Mouse (Mus musculus): ENCODE data around the gene Ch25h.

Gene Ch25h

DNA sequence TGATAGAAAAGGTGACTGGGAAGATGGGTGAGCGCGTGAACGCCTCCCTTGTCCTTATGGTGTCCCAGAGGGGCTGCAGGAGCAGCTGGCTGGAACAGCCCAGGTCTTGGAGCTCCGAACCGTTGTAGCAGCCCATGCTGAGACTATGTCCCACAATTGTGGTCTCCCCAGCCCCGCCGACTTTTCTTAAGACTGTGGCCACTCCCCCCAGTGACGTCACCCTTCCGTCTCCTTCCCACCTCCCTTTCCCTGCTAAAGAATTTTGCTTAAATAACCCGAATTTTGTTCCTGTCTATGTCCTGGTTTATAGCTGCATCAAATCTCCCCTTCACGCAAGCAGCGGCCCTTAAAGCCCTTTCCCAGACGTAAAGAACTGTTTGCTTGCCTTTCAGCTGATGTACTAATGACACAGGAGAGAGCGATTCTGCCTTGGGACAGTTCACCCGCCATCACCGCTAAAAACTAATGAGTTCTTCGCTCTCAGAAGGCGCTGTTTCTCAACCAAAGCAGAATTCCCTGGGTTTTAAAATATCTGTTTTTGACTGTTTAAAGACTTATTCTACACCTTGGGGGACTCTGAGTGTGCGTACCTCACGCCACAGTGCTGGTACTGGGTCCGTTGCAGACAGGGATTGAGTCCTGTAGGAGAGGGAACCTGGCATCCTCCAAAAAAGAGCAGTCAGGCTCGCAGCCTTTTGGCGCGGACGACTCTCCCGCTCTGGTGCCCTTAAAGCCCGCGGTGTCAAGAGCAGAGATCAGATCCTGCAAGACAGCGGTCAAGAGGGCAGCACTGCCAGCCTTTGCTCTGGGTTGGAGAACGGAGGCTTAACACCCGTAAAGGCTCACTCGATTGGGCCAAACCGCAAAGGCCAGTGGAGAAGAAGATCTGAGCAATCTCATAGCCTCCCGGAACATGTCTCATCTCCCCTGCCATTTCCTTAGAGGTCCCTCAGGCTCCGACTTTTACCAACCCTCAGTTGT, at the start of gene Ch25h:
Ch25h (minus strand) TSS at position 174 of the 981 bp plus-strand sequence.
- DNase-seq (ENCODE audit: low spot score): peak; percentile 21

DNA sequence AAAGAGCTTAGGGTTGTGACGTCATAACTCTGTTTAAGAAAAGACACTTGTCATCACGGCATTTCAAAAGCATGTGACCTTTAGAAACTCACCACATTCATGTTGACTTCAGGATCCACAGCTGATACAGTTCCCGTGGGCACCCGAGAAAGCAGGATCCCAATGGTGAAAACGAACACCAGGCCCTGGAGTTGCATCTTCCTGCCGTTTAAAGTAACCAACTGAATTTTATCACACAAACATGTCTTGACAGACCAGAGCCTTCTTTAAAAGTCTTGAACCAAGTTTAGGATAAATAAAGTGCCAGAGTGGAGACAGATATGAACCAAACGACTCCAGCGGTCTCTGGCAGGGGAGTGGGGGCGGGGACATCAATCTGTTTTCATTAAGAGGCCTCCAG, 49.7 kb upstream of the Ch25h start:
- DNase-seq (ENCODE audit: low spot score): no peak

DNA sequence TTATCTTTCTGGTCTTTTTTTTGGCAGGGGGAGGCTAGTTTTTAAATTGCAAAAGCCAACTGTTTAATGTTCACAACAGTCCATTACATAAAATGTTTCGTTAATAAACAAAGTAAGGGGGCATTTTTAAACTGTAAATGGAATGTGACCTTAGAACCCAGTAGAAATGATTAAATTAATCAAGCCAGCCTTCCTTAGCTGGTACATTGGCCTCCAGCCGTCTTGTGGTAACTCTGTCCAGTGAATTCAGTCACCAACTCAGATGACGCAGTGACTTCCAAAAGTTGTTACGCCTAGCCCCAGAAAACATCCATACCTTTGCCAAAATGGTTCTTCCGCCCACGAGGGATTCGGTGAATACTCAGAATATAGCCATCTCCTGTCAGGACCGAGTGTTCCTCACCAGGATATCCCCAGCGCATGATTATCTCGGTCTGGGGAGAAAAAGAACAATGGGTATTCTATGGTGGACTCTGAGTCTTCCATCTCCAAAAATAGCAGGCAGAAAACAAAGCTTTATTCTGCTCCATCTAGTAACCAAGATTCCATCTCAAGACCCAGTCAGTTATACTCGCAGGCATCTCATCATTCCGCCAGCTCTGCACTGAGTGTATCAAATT, 48.3 kb upstream of the Ch25h start:
- no peak for DNase-seq (ENCODE audit: low spot score)

DNA sequence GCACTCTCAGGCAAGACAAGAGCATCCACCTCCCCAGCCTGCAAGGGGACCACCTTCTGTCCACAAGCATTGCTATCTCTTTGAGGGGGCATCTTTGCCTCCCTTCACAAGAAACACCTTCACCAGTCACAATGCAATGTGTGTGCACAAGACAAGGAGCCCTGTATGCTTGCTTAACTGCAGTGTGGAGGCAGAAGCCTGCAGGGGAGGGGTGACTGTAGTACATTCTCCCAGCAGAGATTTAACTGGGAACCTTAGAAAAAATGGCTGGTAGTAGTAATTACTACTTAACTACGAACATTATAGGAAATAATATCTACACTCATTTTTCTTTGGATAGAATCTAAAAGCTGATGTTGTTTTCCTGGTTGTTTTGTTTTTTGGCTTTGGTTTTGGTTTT, 47.0 kb upstream of the Ch25h start:
- no peak for DNase-seq (ENCODE audit: low spot score)

DNA sequence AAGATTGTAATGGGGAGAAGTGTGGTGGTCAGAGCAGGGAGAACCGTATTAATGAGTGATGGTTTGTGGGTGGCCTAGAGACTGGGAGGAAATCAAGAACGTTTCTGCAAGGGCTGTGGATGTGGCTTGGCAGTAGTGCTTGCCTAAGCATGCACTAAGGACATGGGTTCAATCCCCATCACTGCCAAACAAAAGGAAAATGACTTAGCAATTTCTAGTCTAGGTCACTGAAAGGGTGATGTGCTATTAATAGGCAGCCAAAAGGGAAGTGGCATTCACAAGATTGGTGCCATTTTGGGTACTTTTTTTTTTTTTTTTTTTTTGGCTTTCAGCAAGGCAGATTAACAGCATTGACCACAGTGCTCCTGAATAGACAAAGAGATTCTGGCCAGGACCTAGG, 46.4 kb upstream of the Ch25h start:
- no peak for DNase-seq (ENCODE audit: low spot score)

DNA sequence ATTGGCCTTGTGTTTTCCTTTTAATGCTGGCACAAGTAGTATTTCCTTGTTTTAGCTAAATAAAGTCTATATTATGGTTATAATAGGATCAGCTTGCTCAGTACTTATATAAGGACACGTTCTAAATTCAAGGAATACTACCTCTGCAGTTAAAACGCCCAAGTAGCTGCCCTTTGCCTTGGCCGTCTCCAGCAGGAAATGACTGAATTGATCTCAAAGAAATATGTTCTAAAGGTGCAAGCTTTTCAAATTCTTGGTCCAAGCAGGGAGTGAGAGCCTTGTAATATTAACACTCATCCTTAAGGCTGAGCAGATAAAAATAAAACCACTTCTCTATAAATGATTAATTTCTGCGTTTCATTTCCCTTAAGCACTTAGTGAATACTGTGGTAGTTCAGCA, 45.1 kb upstream of the Ch25h start:
- no peak for DNase-seq (ENCODE audit: low spot score)

DNA sequence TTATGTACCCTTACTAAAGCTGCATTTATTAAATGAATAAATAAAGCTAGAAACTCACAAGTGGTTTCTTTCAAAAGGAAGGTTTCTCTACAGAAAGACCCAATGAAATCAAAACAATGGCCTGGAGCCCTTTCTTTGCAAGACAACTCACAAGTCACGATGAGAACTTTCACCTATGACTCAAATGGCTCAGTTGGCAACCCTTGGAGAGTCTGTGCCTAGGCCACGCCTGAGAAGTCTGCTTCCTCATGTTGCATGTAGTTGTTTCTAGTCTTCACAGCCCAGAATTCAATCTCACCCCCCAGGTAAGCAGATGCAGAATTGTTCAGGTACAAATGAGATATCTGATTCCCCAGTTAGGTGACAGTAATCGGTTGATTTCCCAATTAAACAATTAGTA, 44.7 kb upstream of the Ch25h start:
- no peak for DNase-seq (ENCODE audit: low spot score)

DNA sequence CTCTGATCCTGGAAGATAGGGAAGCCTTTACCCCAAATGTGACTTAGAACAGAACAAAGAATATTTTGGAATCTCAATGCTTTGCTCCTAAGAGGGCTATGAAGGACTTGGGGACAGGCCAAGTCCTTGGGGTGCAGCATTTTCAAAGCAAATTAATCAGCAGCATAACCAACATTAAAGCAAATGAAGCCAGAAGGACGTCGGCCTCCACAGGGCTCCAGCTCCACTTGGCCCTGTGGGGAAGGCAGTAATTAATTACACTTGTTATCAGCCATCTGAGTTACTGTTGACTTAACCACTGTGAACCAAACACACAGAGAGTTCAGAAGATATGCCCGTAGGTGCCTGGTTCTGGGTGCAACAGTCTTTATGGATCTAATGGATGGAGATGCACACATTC, 43.8 kb upstream of the Ch25h start:
- no peak for DNase-seq (ENCODE audit: low spot score)

DNA sequence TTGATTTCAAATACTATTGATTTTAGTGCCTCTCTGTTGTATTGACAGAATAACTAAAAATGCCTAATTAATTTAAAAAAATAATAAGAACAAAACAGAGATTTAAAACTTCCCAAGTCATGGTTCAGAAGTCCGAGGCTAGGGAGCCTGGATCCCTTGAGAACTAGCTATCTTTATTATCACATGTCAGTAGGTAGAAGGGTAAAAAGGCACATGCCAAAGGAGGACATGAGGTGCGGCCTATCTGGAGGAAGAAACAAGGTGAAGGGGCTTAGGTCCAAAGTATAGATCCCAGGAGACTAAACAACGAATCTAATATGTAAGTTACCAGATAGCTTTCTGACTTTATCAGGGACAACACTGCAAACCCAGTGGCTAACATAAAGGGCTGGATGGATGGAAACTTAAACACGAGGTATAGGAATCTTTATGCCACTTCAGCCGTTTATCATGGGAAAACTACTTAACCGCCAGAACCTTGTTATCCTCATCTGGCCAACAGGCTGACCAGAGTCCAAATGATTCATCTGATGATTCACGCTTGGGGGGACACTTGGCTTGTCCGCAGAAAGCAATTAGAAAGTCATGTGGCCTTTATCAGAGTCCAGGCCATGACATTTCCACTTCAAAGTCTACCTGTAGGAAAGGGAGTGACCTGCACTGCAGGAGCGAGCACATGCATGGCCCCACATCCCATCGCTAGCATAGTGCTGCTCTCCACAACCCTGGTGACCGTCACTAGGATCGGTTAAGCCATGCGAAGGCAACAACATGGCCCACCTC, 43.0 kb upstream of the Ch25h start:
- DNase-seq (ENCODE audit: low spot score): no peak

DNA sequence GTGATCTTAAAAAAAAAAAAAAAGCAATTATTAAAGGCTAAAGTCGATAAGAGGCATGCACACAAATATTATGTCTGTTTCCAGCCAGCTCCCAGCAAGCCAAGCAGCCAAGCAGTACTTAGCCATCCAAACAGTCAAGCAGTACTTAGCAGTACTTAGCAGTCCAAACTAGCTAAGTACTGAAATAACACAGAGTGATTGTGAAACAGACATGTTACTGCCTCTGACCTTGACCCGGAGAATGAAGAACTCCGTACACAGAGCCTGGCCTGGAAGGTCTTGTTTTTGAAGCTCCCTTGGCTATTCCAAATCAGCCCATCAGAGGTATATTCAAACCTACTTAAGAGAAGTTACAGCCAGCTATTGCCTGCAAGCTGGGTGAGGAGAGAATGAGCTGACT, 42.2 kb upstream of the Ch25h start:
- no peak for DNase-seq (ENCODE audit: low spot score)

DNA sequence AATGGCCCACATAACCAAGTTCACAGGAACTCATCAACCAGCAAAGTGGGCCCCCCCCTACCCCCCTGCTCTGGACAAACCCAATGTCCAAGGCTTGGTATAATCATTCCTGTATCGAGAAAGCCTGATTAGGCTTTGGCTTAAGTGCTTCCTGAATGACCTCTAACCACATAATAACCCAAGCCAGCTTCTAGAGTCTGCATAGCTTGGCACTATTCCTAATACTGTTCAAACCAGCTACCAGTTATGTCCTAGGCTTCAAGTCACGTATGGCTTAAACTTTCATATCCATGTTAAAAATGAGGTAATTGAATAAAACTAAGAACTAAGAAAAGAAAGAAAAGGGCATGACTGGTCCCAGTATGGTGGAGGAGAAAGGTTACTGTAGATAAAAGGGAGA, 41.4 kb upstream of the Ch25h start:
- no peak for DNase-seq (ENCODE audit: low spot score)

DNA sequence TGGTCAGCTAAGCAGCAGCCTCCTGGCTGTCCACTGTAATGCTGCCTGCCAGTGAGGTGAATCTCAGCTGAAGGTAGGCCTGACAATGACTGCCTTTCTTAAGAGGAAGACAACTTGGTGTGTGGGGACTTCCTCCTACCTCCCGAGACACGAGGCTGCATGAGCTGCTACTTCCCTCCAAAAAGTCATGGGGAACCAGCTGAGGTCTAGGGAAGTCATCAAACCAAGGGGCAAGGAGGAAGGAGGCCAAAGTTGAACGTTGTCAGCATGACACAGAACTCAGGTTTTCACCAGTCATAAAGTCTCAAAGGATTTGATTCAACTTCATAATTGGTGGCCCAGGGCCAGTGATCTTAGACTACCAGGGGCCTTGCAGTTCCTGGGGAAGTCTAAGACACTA, 40.7 kb upstream of the Ch25h start:
- DNase-seq (ENCODE audit: low spot score): no peak

DNA sequence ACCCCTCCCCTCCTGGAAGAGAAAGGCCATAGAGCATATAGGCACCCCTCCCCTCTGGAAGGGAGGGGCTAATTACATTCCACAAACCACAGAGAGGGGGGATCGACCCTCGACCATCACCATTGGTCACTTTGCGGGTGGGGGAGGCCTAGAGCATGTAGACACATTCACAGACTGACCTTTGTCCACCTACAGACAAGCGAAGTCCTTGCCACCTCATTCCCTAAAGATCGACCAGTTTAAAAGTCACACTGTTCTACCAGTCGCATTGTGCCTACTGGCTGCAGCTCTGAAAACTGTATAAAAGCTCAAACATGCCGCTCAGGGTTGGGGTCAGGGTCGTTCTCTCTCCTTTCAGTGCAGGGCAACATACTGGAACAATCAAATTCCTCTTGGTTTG, 36.6 kb upstream of the Ch25h start:
- DNase-seq (ENCODE audit: low spot score): no peak

DNA sequence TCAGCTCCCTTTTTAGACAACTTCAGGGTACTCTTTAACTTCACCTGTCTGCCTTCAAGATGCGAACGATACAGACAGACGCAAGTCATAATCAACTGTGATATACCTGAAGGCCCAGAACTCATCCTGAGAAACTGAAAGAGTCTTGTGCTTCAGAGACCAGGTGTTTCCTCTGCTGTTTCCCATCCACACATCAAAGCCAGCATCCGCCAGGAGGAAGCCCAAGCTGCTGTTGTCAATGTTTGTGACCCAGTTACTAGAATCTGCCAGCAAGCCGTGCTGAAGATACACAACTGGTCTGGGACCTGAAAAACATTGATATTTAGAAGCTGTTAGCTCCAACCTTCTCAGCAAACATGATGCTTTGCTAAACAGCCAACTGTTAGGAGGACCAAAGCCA, 35.8 kb upstream of the Ch25h start:
- DNase-seq (ENCODE audit: low spot score): no peak

DNA sequence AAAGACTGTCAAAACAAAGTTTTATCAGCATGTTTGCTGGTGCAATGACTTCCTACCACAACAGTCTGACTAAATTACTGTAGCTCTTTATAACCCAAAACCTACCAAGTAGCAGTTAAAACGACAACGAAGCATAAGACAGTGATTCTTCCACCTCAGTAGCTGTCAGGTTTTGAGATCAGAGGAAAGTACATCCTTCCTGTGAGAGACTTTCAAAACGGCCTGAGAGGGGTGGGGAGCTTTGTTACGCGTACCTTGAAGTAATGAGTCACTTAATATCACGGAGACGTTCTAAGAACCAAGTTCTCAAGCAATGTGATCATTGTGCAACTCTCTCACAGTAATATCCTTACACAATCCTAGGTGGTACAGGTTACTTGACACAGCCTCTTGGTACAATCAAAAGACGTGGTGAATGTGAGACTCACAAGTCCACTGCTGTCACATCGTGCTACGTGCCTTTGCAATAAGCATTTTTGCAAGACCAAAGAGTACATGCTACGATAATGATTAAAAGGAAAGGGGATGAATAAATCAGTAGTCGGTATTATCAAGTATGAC, 30.3 kb upstream of the Ch25h start:
- no peak for DNase-seq (ENCODE audit: low spot score)

DNA sequence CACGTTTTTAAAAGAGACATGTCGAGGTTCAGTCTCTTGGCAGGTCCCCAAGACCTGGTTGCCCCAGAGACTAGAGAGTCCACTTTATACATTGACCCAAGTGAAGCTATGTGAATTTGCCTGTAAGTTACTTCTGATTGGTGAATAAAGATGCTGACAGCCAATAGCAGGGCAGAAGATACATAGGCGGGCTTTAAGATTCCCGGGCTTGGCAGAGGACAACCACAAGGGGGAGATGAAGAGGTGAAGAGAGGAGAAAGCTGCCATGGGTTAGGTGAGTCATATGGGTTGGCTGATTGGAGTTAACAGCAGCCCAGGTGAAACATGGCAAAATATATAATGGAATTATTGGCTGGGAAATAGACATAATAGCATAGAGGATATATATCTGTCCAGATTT, 25.8 kb upstream of the Ch25h start:
- DNase-seq (ENCODE audit: low spot score): peak; percentile 55

DNA sequence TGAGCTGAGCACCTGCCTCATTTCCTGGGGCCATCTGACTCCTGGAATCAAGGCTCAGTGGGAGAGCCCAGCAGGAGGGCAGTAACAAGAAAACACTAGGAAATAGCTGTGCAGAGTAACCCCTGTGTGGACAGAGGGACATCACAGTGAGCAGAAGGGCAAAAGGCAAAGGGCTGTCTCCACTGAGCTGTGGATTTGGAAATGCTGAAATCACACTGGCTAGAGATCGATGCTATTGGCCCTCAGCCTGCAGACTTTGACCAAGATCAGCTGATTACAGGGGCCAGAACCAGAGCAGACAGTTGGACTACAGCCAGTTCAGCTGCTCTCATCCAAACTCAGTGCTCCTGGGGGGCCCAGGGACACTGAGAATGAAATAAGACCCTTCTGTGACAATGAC, 21.4 kb upstream of the Ch25h start:
- no peak for DNase-seq (ENCODE audit: low spot score)

DNA sequence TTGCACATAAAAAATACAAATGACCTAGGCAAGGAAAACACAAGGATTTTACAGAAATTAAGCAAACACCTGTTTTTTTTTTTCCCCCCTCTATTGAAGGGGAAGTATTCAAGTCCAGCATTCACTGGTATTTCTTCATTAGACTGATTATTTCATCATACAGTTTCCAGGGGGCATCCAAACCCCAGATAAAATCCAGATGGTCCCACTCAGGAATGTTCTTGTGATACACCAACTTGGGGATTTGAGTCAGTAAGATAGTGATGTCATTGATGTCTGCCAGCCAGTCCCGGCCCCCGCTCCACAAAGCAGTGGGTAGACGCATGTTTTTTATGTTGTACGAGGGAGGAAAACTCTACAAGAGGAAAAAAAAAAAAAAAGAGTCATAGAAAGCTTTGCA, 18.9 kb upstream of the Ch25h start:
- no peak for DNase-seq (ENCODE audit: low spot score)

DNA sequence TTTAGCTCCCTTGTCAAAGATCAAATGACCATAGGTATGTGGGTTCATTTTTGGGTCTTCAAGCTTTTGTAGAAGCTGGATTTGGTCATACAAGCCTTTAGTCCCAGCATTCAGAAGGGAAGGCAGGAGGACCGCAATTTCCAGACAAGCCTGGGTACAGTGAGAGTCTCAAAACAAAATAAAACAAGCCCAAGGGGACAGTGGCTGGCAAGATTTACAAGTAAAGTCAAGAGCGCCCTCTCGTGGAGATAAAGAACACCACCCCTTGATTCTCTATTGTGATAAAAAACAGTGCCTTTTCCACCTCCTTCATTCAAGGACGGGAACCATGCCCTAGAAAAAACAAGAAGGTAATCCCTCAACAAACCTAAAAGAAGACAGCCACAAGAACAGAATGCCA, 8.6 kb upstream of the Ch25h start:
- DNase-seq (ENCODE audit: low spot score): peak; percentile 16

DNA sequence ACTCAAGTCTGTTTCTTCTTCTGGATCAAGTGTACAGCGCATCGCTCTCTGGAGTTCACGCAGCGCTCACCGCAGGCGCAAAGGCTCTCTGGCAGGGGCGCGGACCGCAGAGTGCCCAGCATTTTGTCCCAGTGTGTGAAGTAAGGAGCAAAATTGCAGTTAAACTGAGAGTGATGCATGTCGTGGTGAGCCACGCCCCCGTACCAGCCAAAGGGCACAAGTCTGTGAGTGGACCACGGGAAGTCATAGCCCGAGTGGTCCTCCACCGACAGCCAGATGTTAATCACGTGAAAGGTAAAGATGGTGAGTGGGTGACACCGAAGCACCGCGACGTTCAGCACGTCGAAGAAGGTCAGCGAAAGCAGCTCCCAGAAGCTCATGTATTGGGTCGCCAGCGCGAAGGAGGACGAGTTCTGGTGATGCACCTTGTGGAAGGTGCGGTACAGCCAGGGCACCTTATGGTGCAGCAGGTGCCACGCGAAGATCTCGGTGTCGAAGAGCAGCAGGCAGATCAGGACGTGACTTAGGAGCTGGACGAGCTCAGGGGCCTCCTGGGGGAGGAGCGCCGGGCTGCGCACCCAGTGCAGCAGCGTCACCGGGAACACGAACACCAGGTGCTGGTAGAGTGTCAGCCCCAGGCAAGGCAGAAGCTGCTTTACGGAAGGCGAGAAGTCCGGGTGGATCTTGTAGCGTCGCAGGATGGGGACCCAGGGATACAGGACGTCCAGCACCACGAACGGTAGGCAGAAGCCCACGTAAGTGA, 555 bp downstream of the Ch25h start:
- DNase-seq (ENCODE audit: low spot score): no peak

DNA sequence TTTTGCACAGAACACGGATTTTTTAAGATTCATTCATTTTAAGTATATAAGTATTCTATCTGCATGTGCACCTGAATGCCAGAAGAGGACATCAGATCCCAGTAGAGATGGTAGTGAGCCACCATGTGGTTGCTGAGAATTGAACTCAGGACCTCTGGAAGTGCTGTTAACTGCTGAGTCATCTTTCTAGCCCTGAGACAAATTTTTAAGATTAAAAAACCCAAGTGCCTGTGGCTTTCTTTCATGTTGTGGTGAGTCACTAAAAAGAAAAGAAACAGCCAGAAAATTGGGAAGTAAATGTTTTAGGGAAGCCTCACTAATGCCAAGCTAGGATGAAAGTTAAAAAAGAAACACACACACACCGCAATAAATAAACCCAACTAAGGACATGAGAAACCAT, 3.3 kb downstream of the Ch25h start:
- DNase-seq (ENCODE audit: low spot score): no peak

DNA sequence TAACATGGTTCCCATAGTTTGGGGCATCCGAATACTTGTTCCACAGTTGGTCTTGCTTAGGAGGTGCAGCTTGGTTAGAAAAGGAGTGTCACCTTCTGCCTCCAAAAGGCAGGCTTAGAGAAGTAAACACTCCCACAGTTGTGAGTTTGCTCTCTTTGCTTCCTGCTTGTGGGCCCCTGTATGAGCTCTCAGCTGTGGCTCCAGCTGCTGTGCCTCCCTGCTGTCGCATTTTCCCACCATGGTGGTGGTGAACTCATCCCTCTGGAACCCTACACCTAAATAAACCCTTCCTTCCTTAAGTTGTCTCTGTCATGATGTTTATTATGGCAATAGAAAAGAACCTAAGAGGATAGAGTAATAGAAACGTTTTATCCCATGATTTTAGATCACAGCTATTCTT, 6.2 kb downstream of the Ch25h start:
- DNase-seq (ENCODE audit: low spot score): no peak

All from ovary, postnatal 14 days (tissue).